Mouse (Mus musculus) mesoderm, embryonic 11.5 days (tissue): Measurements from ENCODE around the gene Dusp16.
"Not testable (repeated sequence)": the region's sequence is repeated elsewhere in the genome, so short reads cannot be mapped to it uniquely, and the experiment has no call there.

ENCODE experiments used
- DNase-seq: peaks from one replicate; pipeline ENCODE4 v3.0.0-alpha.2; 2012; ENCODE audit warnings: low read depth, low spot score

Dusp16 gene

DNA sequence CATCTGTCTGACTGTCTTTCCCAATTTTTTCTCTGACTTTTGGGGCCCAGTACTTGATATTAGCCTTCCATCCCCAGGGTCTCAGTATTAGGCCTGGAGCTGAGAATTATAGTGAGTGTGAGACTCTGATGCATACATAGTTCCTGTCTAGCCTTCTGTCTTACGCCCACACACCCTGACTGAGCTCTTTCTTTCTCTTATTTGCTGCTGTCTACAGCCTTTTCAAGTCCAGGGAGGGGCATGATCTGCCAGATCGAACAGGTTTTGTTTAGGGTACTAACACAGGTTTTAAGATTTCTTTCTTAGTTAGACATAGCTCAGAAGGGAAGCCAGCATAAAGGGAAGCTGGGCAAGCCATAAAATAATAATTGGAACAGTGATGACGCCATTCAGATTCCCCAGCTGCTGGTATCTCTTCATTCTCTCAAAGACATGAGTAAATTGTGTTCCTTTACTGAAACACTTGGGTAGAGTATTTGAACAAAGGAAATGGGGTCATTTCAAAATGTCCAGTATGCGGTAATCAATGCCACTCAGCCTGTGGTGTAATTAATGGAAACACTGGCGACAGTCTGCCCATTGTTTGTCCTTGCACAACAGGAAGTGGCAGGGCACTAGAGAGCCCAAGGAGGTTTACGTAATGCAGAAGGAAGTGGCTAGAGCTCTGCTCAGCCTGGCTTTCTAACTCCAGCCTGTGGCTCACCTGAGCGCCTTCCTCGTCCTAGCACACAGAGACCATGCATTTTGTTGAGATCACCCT lies 91.8 kb downstream of the Dusp16 start:
- peak; percentile 17 for DNase-seq

GRCm38 (mm10) chr6:134698243-134698642 lies 94.2 kb downstream of the Dusp16 start:
- no peak for DNase-seq

- DNase-seq, result no peak
These were observed 95.9 kb downstream of the Dusp16 start for GRCm38 (mm10) chr6:134696554-134696953.

DNA sequence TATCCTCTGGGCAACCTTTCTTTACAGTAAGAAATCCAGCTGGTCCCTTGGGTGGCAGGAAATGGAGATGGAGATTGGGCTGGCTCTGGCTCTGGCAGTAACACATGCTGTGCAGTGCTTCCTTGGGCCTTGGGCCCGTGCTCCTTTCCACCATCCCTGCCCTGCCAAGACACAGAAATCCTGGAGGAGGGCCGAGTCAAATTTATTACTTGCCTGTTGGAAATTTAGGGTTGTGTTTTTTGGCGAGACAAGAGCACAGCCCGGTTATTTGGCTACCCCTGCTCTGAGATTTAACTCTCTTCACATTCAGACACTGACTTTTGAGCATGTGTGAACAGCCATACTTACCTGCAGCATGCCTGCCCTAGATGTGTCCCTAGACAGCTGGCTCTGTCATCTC lies 96.3 kb downstream of the Dusp16 start:
- DNase-seq, result no peak

DNA sequence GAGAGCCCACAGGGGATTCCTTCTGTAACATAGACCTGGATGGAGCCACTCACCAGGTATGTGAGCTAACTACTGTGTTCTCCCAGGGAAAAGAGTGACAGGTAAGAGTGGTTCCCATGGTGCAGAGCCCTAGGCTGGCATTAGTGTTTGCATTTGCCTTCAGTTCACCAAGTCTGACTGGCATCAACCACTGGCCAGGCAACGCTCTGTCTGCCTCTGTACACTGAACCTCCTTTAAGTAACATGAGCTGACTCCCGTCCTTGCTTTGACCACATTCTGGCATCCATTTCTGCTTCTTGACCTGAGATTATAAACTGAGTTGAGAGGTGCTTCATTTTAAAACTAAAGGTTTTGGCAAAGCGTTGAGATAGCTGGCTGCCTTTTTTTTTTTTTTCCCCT lies 96.8 kb downstream of the Dusp16 start:
- no peak for DNase-seq

GRCm38 (mm10) chr6:134694988-134695387 lies 97.4 kb downstream of the Dusp16 start:
- DNase-seq, result no peak

DNA sequence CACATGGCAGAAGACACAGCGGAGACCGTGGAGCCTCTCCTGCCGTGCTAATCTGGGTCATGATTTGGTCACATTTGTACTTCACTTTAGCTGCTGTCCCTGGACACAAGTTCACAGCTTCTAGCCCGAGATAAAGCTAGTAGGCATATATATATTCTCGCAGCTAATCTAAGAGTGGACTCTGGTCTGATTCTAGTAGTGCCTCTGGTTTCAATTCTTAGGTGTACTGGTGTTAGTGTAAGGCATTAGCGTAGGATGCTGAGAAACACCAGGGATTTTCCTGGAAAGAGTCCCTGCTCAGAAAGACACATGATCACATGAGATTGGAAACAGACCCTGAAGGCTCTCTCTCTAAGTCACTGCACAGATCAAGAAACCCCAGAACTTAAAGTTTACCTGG lies 97.9 kb downstream of the Dusp16 start:
- no peak for DNase-seq

DNA sequence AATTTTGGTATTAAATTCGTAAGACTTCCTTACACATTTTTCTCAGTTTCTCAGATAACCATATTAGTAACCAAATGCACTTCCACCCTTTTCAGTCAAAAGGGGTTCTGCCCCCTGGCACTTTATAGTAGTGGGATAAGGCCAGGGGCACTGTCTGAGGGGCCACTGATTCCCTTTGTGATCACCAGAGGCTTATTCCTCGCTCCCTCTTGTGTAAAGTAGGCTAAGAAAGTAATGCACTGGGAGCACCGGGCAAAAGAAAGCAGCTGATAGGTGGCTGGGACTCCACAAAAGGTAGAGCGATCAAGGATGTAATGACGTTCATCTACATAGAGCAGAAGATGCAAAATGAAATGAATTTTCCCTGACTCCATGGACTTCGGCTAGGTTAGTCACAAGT lies 106.9 kb downstream of the Dusp16 start:
- no peak for DNase-seq

DNA sequence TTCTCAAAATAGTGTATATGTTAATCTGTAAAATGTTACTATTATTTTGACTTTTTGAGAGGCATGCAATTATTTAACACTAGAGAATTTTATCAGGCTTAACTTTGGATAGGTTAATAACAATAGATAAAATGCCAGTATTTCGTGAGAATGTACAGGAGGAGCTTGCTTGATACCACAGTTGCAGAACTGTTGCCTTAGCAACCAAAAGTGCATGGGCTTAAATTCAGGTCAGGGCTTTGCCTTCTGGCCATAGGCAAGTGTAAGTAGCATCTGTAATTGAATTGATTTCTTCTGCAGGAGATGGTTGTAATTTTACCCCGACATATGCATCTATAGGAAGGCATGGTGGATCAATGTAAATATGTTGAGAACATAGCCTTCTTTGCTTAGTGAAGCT lies 107.4 kb downstream of the Dusp16 start:
- no peak for DNase-seq

- DNase-seq, result no peak
These were observed 108.0 kb downstream of the Dusp16 start for GRCm38 (mm10) chr6:134684354-134684915.

DNA sequence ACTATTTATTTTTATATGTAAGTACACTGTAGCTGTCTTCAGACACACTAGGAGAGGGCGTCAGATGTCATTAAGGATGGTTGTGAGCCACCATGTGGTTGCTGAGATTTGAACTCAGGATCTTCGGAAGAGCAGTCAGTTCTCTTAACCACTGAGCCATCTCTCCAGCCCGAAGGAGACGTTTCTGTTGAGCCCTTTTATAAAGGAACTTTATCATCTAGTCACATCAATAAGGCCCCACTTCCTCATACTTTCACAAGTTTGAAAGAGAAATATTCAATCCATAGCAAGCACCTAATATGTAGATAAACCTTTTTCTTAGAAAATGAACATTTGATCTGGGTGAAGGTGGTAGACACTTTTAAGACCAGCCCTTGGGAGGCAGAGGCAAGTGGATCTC lies 113.1 kb downstream of the Dusp16 start:
- not testable (repeated sequence) for DNase-seq

- no peak for DNase-seq
These were observed 114.4 kb downstream of the Dusp16 start for GRCm38 (mm10) chr6:134678037-134678436.

- no peak for DNase-seq
These were observed 114.9 kb downstream of the Dusp16 start for GRCm38 (mm10) chr6:134677504-134677903.

DNA sequence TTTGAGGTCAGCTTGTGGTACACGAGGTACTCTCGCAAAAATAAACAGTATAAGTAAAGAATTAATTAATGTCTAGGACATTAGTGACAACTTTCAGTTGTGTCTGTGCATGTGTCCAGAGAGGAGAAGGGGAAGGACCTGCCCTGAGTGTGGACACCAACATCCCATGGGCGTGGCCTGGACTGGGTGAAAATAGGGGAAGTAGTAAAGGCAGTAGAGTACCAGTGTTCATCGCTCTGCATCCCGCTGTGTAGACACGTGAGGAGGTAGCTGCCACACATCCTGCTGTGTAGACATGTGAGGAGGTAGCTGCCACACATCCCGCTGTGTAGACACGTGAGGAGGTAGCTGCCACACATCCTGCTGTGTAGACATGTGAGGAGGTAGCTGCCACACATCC lies 118.7 kb downstream of the Dusp16 start:
- DNase-seq, result not testable (repeated sequence)

- no peak for DNase-seq
These were observed 121.5 kb downstream of the Dusp16 start for GRCm38 (mm10) chr6:134670881-134671411.

DNA sequence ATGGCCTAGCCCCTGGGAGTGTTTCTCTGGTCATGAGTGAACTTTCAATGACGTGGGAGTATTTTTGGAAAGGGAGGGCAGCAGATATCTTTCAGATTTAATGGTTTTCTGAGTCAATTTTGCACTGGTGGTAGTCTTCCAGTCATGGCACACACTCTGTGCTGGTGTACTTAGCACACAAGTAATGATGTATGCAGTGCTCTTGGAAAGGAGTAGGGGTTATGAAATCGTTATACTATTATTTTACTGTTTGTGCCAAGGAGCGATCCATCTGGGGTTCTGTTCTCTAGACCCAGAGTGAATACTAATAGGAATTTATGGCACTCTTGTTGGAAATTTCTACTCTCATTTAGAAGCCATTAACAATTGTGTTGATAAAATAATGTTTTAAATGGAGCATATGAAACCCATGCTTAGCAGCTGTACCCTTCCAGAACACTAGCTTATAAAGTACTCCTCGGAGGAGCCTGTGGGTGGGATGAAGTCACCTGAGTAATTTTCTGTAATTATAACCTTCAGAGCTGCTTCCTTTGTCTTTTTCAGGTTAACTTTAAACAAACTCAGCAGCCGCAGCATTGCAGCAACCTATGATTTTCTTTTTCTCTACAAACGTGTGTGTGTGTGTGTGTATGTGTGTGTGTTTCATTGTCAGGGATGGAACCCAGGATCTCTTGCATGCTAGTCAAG lies 123.1 kb downstream of the Dusp16 start:
- no peak for DNase-seq

GRCm38 (mm10) chr6:134668519-134668918 lies 123.9 kb downstream of the Dusp16 start:
- no peak for DNase-seq

- no peak for DNase-seq
These were observed 126.6 kb downstream of the Dusp16 start for GRCm38 (mm10) chr6:134665817-134666216.
